Mouse (Mus musculus): ENCODE data around the gene Golga2.

DNA sequence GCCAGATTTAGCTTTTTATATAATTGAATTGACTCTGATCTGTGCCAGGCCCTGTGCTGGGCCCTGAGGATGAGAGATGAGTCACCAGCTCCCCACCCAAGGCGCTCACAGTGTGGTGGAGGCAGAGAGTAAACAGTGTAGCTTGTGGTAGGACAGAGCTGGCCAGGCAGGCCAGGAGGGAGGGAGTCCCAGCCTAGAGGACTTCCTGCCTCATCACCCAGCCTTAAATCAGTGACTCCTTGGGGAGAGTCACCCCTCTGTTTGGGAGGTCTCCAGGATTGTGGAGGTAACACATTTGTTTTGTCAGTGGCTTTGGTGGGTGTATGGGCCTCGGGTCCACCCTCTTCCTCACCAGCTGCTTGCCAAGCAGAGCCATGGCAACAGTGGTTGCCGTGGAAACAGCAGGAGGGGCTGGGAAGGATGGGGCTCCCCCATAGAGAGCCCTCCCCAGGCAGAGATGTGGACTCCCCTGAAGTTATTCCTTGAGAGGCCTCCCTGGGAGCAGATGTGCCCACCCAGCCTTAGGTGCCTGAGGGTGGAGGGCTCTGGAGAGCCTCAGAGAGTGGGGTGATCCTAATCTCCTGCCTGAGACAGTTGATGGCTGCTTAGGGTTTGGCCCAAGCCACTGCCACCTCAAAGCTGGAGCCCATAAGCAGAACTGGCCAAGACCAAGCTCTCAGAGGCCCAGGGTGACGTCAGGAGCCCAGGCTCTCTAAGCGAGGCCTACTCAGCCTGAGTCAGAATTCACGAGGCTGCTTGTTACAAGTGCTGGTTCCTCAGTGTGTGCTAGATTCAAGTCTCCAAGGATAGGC, 55.6 kb downstream of the Golga2 start:
- no peak for TF ChIP-seq CTCF (IDR thresholded peaks at IDR 0.05; ENCODE audit: borderline replicate concordance, insufficient read depth, low read length)
- TF ChIP-seq POLR2A (IDR thresholded peaks at IDR 0.05; ENCODE audit: low read depth, low read length): no peak; the same call in 1 of the 2 replicates
